Mouse (Mus musculus): ENCODE data around the gene Tnpo1.

Gene Tnpo1

GRCm38 (mm10) chr13:98926213-98926957, at the start of gene Tnpo1:
Gene Tnpo1, minus strand, starts transcription at chr13:98926384.
- DNase-seq = peak; percentile 92 to 93

GRCm38 (mm10) chr13:98972090-98972489, 45.9 kb upstream of the Tnpo1 start:
- no peak for DNase-seq

- no peak for DNase-seq
These were observed 45.5 kb upstream of the Tnpo1 start for GRCm38 (mm10) chr13:98971641-98972040.

GRCm38 (mm10) chr13:98968517-98968916, 42.3 kb upstream of the Tnpo1 start:
- DNase-seq = no peak

- peak; percentile 12 to 18 for DNase-seq
These were observed 41.8 kb upstream of the Tnpo1 start for GRCm38 (mm10) chr13:98967942-98968341.

GRCm38 (mm10) chr13:98966583-98966982, 40.4 kb upstream of the Tnpo1 start:
- no peak for DNase-seq

- DNase-seq = no peak
These were observed 37.4 kb upstream of the Tnpo1 start for GRCm38 (mm10) chr13:98963612-98964011.

- DNase-seq = no peak
These were observed 32.0 kb upstream of the Tnpo1 start for GRCm38 (mm10) chr13:98958177-98958576.

GRCm38 (mm10) chr13:98956209-98956608, 30.0 kb upstream of the Tnpo1 start:
- no peak for DNase-seq

GRCm38 (mm10) chr13:98955676-98956075, 29.5 kb upstream of the Tnpo1 start:
- no peak for DNase-seq

GRCm38 (mm10) chr13:98955226-98955625, 29.0 kb upstream of the Tnpo1 start:
- DNase-seq = no peak

GRCm38 (mm10) chr13:98953830-98954229, 27.6 kb upstream of the Tnpo1 start:
- no peak for DNase-seq

- DNase-seq = no peak
These were observed 25.8 kb upstream of the Tnpo1 start for GRCm38 (mm10) chr13:98951951-98952350.

GRCm38 (mm10) chr13:98948146-98948545, 22.0 kb upstream of the Tnpo1 start:
- no peak for DNase-seq

- DNase-seq = no peak
These were observed 20.2 kb upstream of the Tnpo1 start for GRCm38 (mm10) chr13:98946434-98946833.

GRCm38 (mm10) chr13:98945908-98946307, 19.7 kb upstream of the Tnpo1 start:
- DNase-seq = no peak

GRCm38 (mm10) chr13:98945381-98945780, 19.2 kb upstream of the Tnpo1 start:
- peak; percentile 50 to 64 for DNase-seq

GRCm38 (mm10) chr13:98944620-98945081, 18.5 kb upstream of the Tnpo1 start:
- peak; percentile 73 to 74 for DNase-seq

GRCm38 (mm10) chr13:98942360-98942759, 16.2 kb upstream of the Tnpo1 start:
- no peak for DNase-seq

GRCm38 (mm10) chr13:98941829-98942343, 15.7 kb upstream of the Tnpo1 start:
- DNase-seq = no peak

GRCm38 (mm10) chr13:98937108-98937507, 10.9 kb upstream of the Tnpo1 start:
- DNase-seq = no peak

GRCm38 (mm10) chr13:98928908-98929307, 2.7 kb upstream of the Tnpo1 start:
- DNase-seq = no peak

- no peak for DNase-seq
These were observed 716 bp upstream of the Tnpo1 start for GRCm38 (mm10) chr13:98926958-98927242.

GRCm38 (mm10) chr13:98925486-98926212, 535 bp downstream of the Tnpo1 start:
- peak; percentile 82 for DNase-seq
